ENCODE assay signal across 8 mouse cellular contexts in genomic region chr15:78876991-78877809, GRCm38 (mm10). TPM values are rescaled to one million over a fixed set of nuclear protein-coding genes. Genes with fewer than 3 reads are reported as not detected.
DNase-seq lines count a peak whose midpoint lies in the region; ATAC-seq lines count a peak whose summit lies in the region.

Gga1 (plus strand) TSS chr15:78877190.

- peak within 1 kb of the TSS; percentile 82 for H3K4me2 ChIP-seq in lung, embryonic 16.5 days (ENCODE audit: low read depth, low read length)

- H3K4me1 ChIP-seq in lung, embryonic 16.5 days (replicated peaks; ENCODE audit: control insufficient read depth, insufficient read depth, low read length), result peaks cover 28% of the 10 kb centered on the region

- peak; percentile 77 to 79 for ATAC-seq in hematopoietic stem cell, adult 5-6 weeks (replicated peaks in 1 of 2; ENCODE audit: insufficient read depth in 1 of 2, low FRiP score in 2 of 2, low TSS enrichment in 1 of 2, low read depth in 1 of 2, poor library complexity in 2 of 2, severe bottlenecking in 2 of 2)
- peak; percentile 89 for ATAC-seq in lung, embryonic 16.5 days (ENCODE audit: low read depth)

- peaks cover 8% of the 10 kb centered on the region for H3K36me3 ChIP-seq in lung, embryonic 16.5 days (ENCODE audit: control insufficient read depth, insufficient read depth, low read length)

- 2% methylated on average over 30 of the region's 95 CpGs for WGBS in lung, embryonic 16.5 days

- H3K4me3 ChIP-seq in lung, embryonic 16.5 days (ENCODE audit: low read length), result peak within 1 kb of the TSS; percentile 79

- no peaks in the 10 kb centered on the region for H3K27me3 ChIP-seq in lung, embryonic 16.5 days (ENCODE audit: control insufficient read depth, insufficient read depth, low read depth, low read length)

- peak; percentile 93 for DNase-seq in MEL-GATA-1-ER (ENCODE audit: extremely low read depth, low read depth)
- peak; percentile 95 for DNase-seq in cerebellum, adult 8-10 months
- DNase-seq in forelimb bud, embryonic 11.5 days (ENCODE audit: low read depth, low spot score), result peak; percentile 98
- peak; percentile 97 for DNase-seq in layer of hippocampus, adult 9-10 months (ENCODE audit: low spot score)
- peak; percentile 87 for DNase-seq in ovary, postnatal 10 days (ENCODE audit: low spot score)
- DNase-seq in thymus, postnatal 10 days (ENCODE audit: low spot score in 2 of 2), result peak; percentile 88

- peak within 1 kb of the TSS; percentile 99 for H3K27ac ChIP-seq in lung, embryonic 16.5 days (ENCODE audit: low read length)

- H3K9me3 ChIP-seq in lung, embryonic 16.5 days (ENCODE audit: control insufficient read depth, low read length), result no peaks in the 10 kb centered on the region

- H3K9ac ChIP-seq in lung, embryonic 16.5 days (ENCODE audit: low read length), result peak within 1 kb of the TSS; percentile 87

RNA-seq across cellular contexts. Expression of gene Gga1, which starts in this region (rescaled TPM):
- 11.9 and 12.3 TPM in 2 replicates for total RNA-seq in hematopoietic stem cell, adult 5-6 weeks (2017)
- 58.3 and 63.1 TPM in 2 replicates for polyA plus RNA-seq in lung, embryonic 16.5 days (2015; fragmentation: Nextera tagmentation; extraction: Ambion mirVana)

Comparison
In these comparisons a context has a peak if more than half of its experiments do, and no peak if none do; other contexts are left out.
1. Peak in every context shown above with its lines: DNase-seq, ATAC-seq, H3K4me3 ChIP-seq and H3K27ac ChIP-seq.